Comparison of ENCODE assay signal across 9 mouse cellular contexts in genomic region chr8:110965594-110965993, GRCm38 (mm10). TPM values are rescaled to one million over a fixed set of nuclear protein-coding genes. Genes with fewer than 3 reads are reported as not detected.
DNase-seq lines count a peak whose midpoint lies in the region; ATAC-seq and TF ChIP-seq lines count a peak whose summit lies in the region.
"Had no signal": no experiment of that assay in that cellular context is flagged by ENCODE, and none has a peak within 500 bp of the region (broad histone marks: within the 10 kb centered on the region; RNA-seq: fewer than 3 reads in every experiment).

No protein-coding gene starts in this region.

- no peak overlapping the region for H3K27ac ChIP-seq in liver, embryonic 12.5 days
- peak overlapping the region; percentile 49 for H3K27ac ChIP-seq in brown adipose tissue, adult 24 weeks (replicated peaks; ENCODE audit: low read depth, low read length)
- peak overlapping the region; percentile 58 for H3K27ac ChIP-seq in kidney, adult 2 months (ENCODE audit: insufficient read depth, low read depth, low read length)
- H3K27ac ChIP-seq in liver, postnatal 0 days (ENCODE audit: low read depth): no peak overlapping the region
- H3K27ac ChIP-seq in stomach, embryonic 16.5 days (ENCODE audit: low read length): no peak overlapping the region
- no peak overlapping the region for H3K27ac ChIP-seq in neural tube, embryonic 15.5 days (replicated peaks)
- H3K27ac ChIP-seq: hindbrain, embryonic 15.5 days had no signal

- no peak overlapping the region for H3K4me2 ChIP-seq in liver, embryonic 12.5 days
- H3K4me2 ChIP-seq in liver, postnatal 0 days (ENCODE audit: low read depth, low read length): no peak overlapping the region
- no peak overlapping the region for H3K4me2 ChIP-seq in stomach, embryonic 16.5 days (ENCODE audit: low read depth, low read length)
- H3K4me2 ChIP-seq in neural tube, embryonic 15.5 days: no peak overlapping the region
- H3K4me2 ChIP-seq: hindbrain, embryonic 15.5 days had no signal

- no peaks in the 10 kb centered on the region for H3K27me3 ChIP-seq in liver, embryonic 12.5 days (replicated peaks)
- H3K27me3 ChIP-seq in kidney, adult 2 months (replicated peaks; ENCODE audit: control insufficient read depth, insufficient read depth, low read length): no peaks in the 10 kb centered on the region
- no peaks in the 10 kb centered on the region for H3K27me3 ChIP-seq in liver, postnatal 0 days (ENCODE audit: insufficient read depth, low read length)
- no peaks in the 10 kb centered on the region for H3K27me3 ChIP-seq in stomach, embryonic 16.5 days (ENCODE audit: control insufficient read depth, insufficient read depth, low read length)
- H3K27me3 ChIP-seq in neural tube, embryonic 15.5 days (replicated peaks): no peaks in the 10 kb centered on the region
- H3K27me3 ChIP-seq: hindbrain, embryonic 15.5 days had no signal

- no peaks in the 10 kb centered on the region for H3K9me3 ChIP-seq in liver, embryonic 12.5 days (replicated peaks)
- H3K9me3 ChIP-seq in liver, postnatal 0 days (ENCODE audit: low read length): no peaks in the 10 kb centered on the region
- no peaks in the 10 kb centered on the region for H3K9me3 ChIP-seq in stomach, embryonic 16.5 days (replicated peaks; ENCODE audit: control insufficient read depth, low read length)
- no peaks in the 10 kb centered on the region for H3K9me3 ChIP-seq in neural tube, embryonic 15.5 days (replicated peaks)
- H3K9me3 ChIP-seq: hindbrain, embryonic 15.5 days had no signal

- H3K9ac ChIP-seq in liver, embryonic 12.5 days: no peak overlapping the region
- H3K9ac ChIP-seq in liver, postnatal 0 days (replicated peaks): no peak overlapping the region
- no peak overlapping the region for H3K9ac ChIP-seq in stomach, embryonic 16.5 days (ENCODE audit: low read length)
- no peak overlapping the region for H3K9ac ChIP-seq in neural tube, embryonic 15.5 days (replicated peaks)
- H3K9ac ChIP-seq: hindbrain, embryonic 15.5 days had no signal

- H3K4me3 ChIP-seq in liver, embryonic 12.5 days: no peak overlapping the region
- H3K4me3 ChIP-seq in brown adipose tissue, adult 24 weeks (ENCODE audit: insufficient read depth, low read depth, low read length): no peak overlapping the region
- H3K4me3 ChIP-seq in kidney, adult 2 months (ENCODE audit: insufficient read depth, low read depth, low read length): no peak overlapping the region
- no peak overlapping the region for H3K4me3 ChIP-seq in liver, postnatal 0 days (ENCODE audit: low read depth, low read length)
- no peak overlapping the region for H3K4me3 ChIP-seq in stomach, embryonic 16.5 days (replicated peaks; ENCODE audit: low read length)
- H3K4me3 ChIP-seq in neural tube, embryonic 15.5 days (replicated peaks): no peak overlapping the region
- H3K4me3 ChIP-seq: hindbrain, embryonic 15.5 days had no signal

- peaks cover 98% of the 10 kb centered on the region for H3K36me3 ChIP-seq in liver, embryonic 12.5 days
- no peaks in the 10 kb centered on the region; the same call in 1 of the 2 replicates for H3K36me3 ChIP-seq in kidney, adult 2 months (ENCODE audit: control insufficient read depth, insufficient read depth, low read length)
- H3K36me3 ChIP-seq in liver, postnatal 0 days (replicated peaks; ENCODE audit: insufficient read depth, low read length): peaks cover 32% of the 10 kb centered on the region
- no peaks in the 10 kb centered on the region for H3K36me3 ChIP-seq in stomach, embryonic 16.5 days (ENCODE audit: control insufficient read depth, insufficient read depth, low read length)
- H3K36me3 ChIP-seq in neural tube, embryonic 15.5 days: peaks cover 29% of the 10 kb centered on the region

- TF ChIP-seq EP300 in liver, postnatal 0 days (IDR thresholded peaks at IDR 0.05; ENCODE audit: low read depth): peak; percentile 55; the same call in 1 of the 2 replicates

- DNase-seq in liver: peak; percentile 31
- DNase-seq in gastrocnemius, postnatal 14 days: peak; percentile 76
- DNase-seq in kidney, adult 2 months: peak; percentile 93
- peak; percentile 76 for DNase-seq in liver, postnatal 0 days

- H3K4me1 ChIP-seq in liver, embryonic 12.5 days: peaks cover 27% of the 10 kb centered on the region
- H3K4me1 ChIP-seq in brown adipose tissue, adult 24 weeks (ENCODE audit: control insufficient read depth, insufficient read depth, insufficient read length, low read length): peaks cover 9% of the 10 kb centered on the region; the same call in 1 of the 2 replicates
- 0 out of 2 replicates have a peak, but pooled peaks cover 3% of the 10 kb centered on the region for H3K4me1 ChIP-seq in kidney, adult 2 months (ENCODE audit: control insufficient read depth, insufficient read depth, low read length)
- peaks cover 12% of the 10 kb centered on the region for H3K4me1 ChIP-seq in liver, postnatal 0 days (ENCODE audit: insufficient read depth)
- H3K4me1 ChIP-seq in stomach, embryonic 16.5 days (ENCODE audit: control insufficient read depth, insufficient read depth, low read length): peaks cover 9% of the 10 kb centered on the region
- H3K4me1 ChIP-seq in neural tube, embryonic 15.5 days: peaks cover 6% of the 10 kb centered on the region

- WGBS in liver, embryonic 12.5 days (ENCODE audit: insufficient replicate concordance): 57% methylated on average over 7 of the region's 7 CpGs
- 39% methylated on average over 7 of the region's 7 CpGs for WGBS in kidney, adult 2 months
- WGBS in liver, postnatal 0 days (ENCODE audit: insufficient replicate concordance): 41% methylated on average over 7 of the region's 7 CpGs
- 53% methylated on average over 7 of the region's 7 CpGs for WGBS in stomach, embryonic 16.5 days
- 63% methylated on average over 7 of the region's 7 CpGs for WGBS in neural tube, embryonic 15.5 days

- no peak for TF ChIP-seq POLR2A in kidney, adult 2 months (IDR thresholded peaks at IDR 0.05; ENCODE audit: low read depth, low read length)

- intact Hi-C loops in gastrocnemius, postnatal 14 days (cut with DNase I; ENCODE audit: low total_unique reads): no loop called here

- TF ChIP-seq CTCF in kidney, adult 2 months (conservative IDR thresholded peaks at IDR 0.05; ENCODE audit: insufficient read depth, insufficient read length, low read depth, low read length): 0 out of 2 replicates have a peak, but pooled peaks have one; percentile 22
- peak; percentile 42 for TF ChIP-seq CTCF in liver, postnatal 0 days (IDR thresholded peaks at IDR 0.05; ENCODE audit: low read depth)

- ATAC-seq in liver, embryonic 12.5 days: no peak
- ATAC-seq in liver, postnatal 0 days: peak; percentile 46
- ATAC-seq in stomach, embryonic 16.5 days (ENCODE audit: insufficient read depth, low FRiP score): peak; percentile 30; the same call in 1 of the 2 replicates
- ATAC-seq in neural tube, embryonic 15.5 days (ENCODE audit: low FRiP score): no peak

RNA-seq across cellular contexts. Expression of gene Ddx19a, which starts 32.0 kb away (rescaled TPM):
- polyA plus RNA-seq in liver, embryonic 12.5 days (2016; fragmentation: Nextera tagmentation; extraction: Ambion mirVana): 15.3 TPM in 2 replicates
- polyA plus RNA-seq in brown adipose tissue, adult 24 weeks (2012; ENCODE audit: insufficient read depth, insufficient read length, missing spikeins): 15.8 and 21.4 TPM in 2 replicates
- total RNA-seq in gastrocnemius, postnatal 14 days (2021): 10 to 100 TPM; 29.8 to 31.2 TPM
- 21.6 and 24.3 TPM in 2 replicates for polyA plus RNA-seq in kidney, adult 2 months (2012; rRNA removed)
- polyA plus RNA-seq in liver, postnatal 0 days (2015; fragmentation: Nextera tagmentation; extraction: Ambion mirVana): 6.9 and 7.0 TPM in 2 replicates
- 10.7 and 12.5 TPM in 2 replicates for polyA plus RNA-seq in stomach, embryonic 16.5 days (2015; fragmentation: Nextera tagmentation; extraction: Ambion mirVana)
- 9.8 and 11.6 TPM in 2 replicates for polyA plus RNA-seq in neural tube, embryonic 15.5 days (2015; fragmentation: Nextera tagmentation; extraction: Ambion mirVana)

RNA-seq across cellular contexts. Expression of gene St3gal2, which starts 45.9 kb away (rescaled TPM):
- 36.7 and 40.3 TPM in 2 replicates for polyA plus RNA-seq in liver, embryonic 12.5 days (2016; fragmentation: Nextera tagmentation; extraction: Ambion mirVana)
- 3.6 and 4.1 TPM in 2 replicates for polyA plus RNA-seq in brown adipose tissue, adult 24 weeks (2012; ENCODE audit: insufficient read depth, insufficient read length, missing spikeins)
- 10 to 100 TPM; 32.0 to 35.6 TPM for total RNA-seq in gastrocnemius, postnatal 14 days (2021)
- polyA plus RNA-seq in kidney, adult 2 months (2012; rRNA removed): 27.3 and 28.6 TPM in 2 replicates
- polyA plus RNA-seq in liver, postnatal 0 days (2015; fragmentation: Nextera tagmentation; extraction: Ambion mirVana): 8.1 and 10.1 TPM in 2 replicates
- polyA plus RNA-seq in stomach, embryonic 16.5 days (2015; fragmentation: Nextera tagmentation; extraction: Ambion mirVana): 17.0 and 17.1 TPM in 2 replicates
- polyA plus RNA-seq in neural tube, embryonic 15.5 days (2015; fragmentation: Nextera tagmentation; extraction: Ambion mirVana): 23.1 and 24.4 TPM in 2 replicates

Comparison
In these comparisons a context has a peak if more than half of its experiments do, and no peak if none do; other contexts are left out.
1. ATAC-seq: peak in liver, postnatal 0 days (single experiment) and stomach, embryonic 16.5 days (single experiment); none in liver, embryonic 12.5 days (single experiment) and neural tube, embryonic 15.5 days (single experiment).
2. DNase-seq: peak in every context shown above with its lines; median percentile 93 in kidney, adult 2 months; 76 in gastrocnemius, postnatal 14 days; 76 in liver, postnatal 0 days; 31 in liver.
3. H3K27ac ChIP-seq: peak in brown adipose tissue, adult 24 weeks (single experiment) and kidney, adult 2 months (single experiment); none in liver, embryonic 12.5 days (single experiment), liver, postnatal 0 days (single experiment), stomach, embryonic 16.5 days (single experiment) and neural tube, embryonic 15.5 days (single experiment).